Mouse (Mus musculus): ENCODE measurements around the gene Dis3l.
"Not testable (repeated sequence)": the region's sequence is repeated elsewhere in the genome, so short reads cannot be mapped to it uniquely, and the experiment has no call there.

The Dis3l gene

GRCm38 (mm10) chr9:64314696-64315095 lies 26.4 kb downstream of the Dis3l start:
- DNase-seq, result no peak

GRCm38 (mm10) chr9:64312128-64312527 lies 29.0 kb downstream of the Dis3l start:
- DNase-seq, result peak; percentile 3

- DNase-seq, result peak; percentile 19
Observed at GRCm38 (mm10) chr9:64310996-64311785, 29.9 kb downstream of the Dis3l start.

GRCm38 (mm10) chr9:64306476-64307312 lies 34.4 kb downstream of the Dis3l start:
- no peak for DNase-seq

- not testable (repeated sequence) for DNase-seq
Observed at GRCm38 (mm10) chr9:64303086-64303485, 38.0 kb downstream of the Dis3l start.

- no peak for DNase-seq
Observed at GRCm38 (mm10) chr9:64282404-64282987, 58.6 kb downstream of the Dis3l start.

GRCm38 (mm10) chr9:64281781-64282178 lies 59.3 kb downstream of the Dis3l start:
- DNase-seq, result no peak

GRCm38 (mm10) chr9:64281105-64281780 lies 59.8 kb downstream of the Dis3l start, which contains the start of gene Tipin:
Gene Tipin, plus strand, starts transcription at chr9:64281581.
- peak; percentile 96 for DNase-seq

GRCm38 (mm10) chr9:64278665-64279310 lies 62.3 kb downstream of the Dis3l start:
- no peak for DNase-seq

GRCm38 (mm10) chr9:64277706-64278105 lies 63.4 kb downstream of the Dis3l start:
- peak; percentile 81 for DNase-seq

GRCm38 (mm10) chr9:64274919-64275318 lies 66.2 kb downstream of the Dis3l start:
- peak; percentile 35 for DNase-seq

GRCm38 (mm10) chr9:64274291-64274690 lies 66.8 kb downstream of the Dis3l start:
- no peak for DNase-seq

GRCm38 (mm10) chr9:64273757-64274156 lies 67.3 kb downstream of the Dis3l start:
- peak; percentile 59 for DNase-seq

GRCm38 (mm10) chr9:64272611-64273010 lies 68.5 kb downstream of the Dis3l start:
- peak; percentile 64 for DNase-seq

- DNase-seq, result no peak
Observed at GRCm38 (mm10) chr9:64271249-64271648, 69.8 kb downstream of the Dis3l start.

- DNase-seq, result not testable (repeated sequence)
Observed at GRCm38 (mm10) chr9:64268836-64269235, 72.3 kb downstream of the Dis3l start.

- no peak for DNase-seq
Observed at GRCm38 (mm10) chr9:64268196-64268595, 72.9 kb downstream of the Dis3l start.

- DNase-seq, result no peak
Observed at GRCm38 (mm10) chr9:64267231-64267630, 73.9 kb downstream of the Dis3l start.

GRCm38 (mm10) chr9:64264813-64265212 lies 76.3 kb downstream of the Dis3l start:
- DNase-seq, result no peak

GRCm38 (mm10) chr9:64261023-64261422 lies 80.1 kb downstream of the Dis3l start:
- no peak for DNase-seq

- no peak for DNase-seq
Observed at GRCm38 (mm10) chr9:64259906-64260305, 81.2 kb downstream of the Dis3l start.

Data from retina, postnatal 1 day (tissue).